Mouse (Mus musculus) MEL-GATA-1-ER (cell line): ENCODE data around the gene Tenm2.

Source experiments
- DNase-seq: peaks from one replicate; pipeline ENCODE4 v3.0.0-alpha.2; 2012; ENCODE audit warnings: low read depth; ENCODE audit errors: extremely low read depth

Gene Tenm2

GRCm38 (mm10) chr11:36059325-36059843 lies 1176.4 kb downstream of the Tenm2 start:
- DNase-seq = no peak

GRCm38 (mm10) chr11:36056525-36056924 lies 1179.2 kb downstream of the Tenm2 start:
- DNase-seq = no peak

DNA sequence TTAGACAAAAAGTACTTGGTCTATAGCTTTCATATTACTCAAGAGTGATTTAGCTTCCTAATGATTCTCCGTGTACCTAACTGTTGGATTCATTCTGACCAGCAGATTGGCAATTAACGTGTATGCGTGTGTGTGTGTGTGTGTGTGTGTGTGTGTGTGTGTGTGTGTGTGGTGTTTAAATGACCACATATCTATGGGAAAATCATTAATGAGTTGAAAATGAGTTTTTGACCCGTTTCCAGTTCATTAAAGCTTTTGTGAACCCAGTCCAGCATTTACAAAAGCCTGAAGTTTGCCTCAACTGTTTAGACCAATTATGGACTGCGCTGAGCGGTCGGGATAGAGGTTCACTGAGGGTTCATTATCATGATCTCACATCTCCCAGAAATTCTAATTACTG lies 1181.4 kb downstream of the Tenm2 start:
- no peak for DNase-seq

- DNase-seq = no peak
Observed at GRCm38 (mm10) chr11:36053457-36053856, 1182.3 kb downstream of the Tenm2 start.

DNA sequence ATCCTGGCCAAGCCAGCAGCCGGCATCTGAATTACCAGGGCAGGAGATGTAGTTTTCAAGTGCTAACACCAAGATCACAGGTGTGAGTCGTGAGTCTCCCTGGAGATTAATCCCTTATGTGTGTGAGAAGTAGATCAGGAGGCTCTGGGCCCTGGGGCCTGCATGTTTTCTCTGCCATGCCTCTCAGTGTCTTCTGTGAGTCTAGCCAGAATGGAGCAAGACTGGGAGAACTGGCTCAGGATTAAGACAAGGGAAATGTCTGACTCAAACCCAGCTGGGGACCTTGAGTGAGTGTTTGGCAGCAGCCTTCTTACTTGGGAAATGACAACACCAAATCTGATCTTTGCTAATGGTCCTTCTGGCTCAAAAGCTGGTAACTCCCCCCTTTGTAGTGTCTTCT lies 1183.2 kb downstream of the Tenm2 start:
- DNase-seq = no peak

- no peak for DNase-seq
Observed at GRCm38 (mm10) chr11:36052091-36052490, 1183.7 kb downstream of the Tenm2 start.

GRCm38 (mm10) chr11:36049547-36049946 lies 1186.2 kb downstream of the Tenm2 start:
- DNase-seq = no peak

DNA sequence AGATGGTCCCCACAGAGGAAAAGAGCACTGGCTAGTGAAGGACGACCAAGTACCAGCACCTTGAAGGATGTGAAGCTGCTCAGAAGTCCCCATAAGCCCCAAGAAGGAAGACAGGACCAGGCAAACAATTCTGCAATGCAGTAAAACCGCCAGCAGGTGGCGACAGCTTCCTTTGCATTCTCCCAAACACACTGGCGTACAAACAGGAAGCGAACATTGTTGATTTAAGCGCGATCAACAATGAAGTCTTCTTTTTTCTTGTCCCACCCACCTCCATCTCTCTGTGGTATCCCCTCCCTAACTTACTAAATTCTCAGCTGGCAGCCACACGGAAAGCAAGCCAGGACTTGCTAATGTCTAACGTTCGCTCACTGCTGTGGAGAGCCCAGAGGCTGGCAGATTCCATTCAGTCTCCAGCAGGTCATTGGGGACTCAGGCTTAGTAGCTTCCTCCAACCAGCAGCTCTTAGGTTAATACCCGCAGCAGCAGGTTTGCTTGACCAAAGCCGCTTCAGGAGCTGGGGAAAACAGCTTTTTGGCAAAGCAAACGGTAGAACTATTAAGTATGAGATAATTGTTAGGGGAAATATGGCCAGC lies 1190.0 kb downstream of the Tenm2 start:
- no peak for DNase-seq

DNA sequence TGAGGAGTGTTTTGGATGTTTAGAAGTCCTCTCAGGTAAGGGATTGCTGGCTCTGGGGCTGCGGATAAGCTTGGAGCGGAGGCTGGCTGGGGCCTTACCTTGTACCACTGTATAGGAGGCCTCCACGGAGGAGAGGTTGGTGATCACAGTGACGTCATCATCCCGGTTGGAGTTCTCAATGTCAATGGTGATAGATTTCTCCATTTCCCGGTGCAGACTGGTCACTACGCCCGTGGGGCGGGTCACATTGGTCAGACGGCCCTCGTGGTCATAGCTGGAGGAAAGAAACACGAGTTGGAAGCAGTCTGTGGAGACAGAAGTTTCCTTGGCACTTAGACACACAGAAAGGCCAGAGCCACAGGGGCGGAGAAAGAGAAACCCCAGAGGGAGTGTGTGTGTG lies 1194.4 kb downstream of the Tenm2 start:
- no peak for DNase-seq

DNA sequence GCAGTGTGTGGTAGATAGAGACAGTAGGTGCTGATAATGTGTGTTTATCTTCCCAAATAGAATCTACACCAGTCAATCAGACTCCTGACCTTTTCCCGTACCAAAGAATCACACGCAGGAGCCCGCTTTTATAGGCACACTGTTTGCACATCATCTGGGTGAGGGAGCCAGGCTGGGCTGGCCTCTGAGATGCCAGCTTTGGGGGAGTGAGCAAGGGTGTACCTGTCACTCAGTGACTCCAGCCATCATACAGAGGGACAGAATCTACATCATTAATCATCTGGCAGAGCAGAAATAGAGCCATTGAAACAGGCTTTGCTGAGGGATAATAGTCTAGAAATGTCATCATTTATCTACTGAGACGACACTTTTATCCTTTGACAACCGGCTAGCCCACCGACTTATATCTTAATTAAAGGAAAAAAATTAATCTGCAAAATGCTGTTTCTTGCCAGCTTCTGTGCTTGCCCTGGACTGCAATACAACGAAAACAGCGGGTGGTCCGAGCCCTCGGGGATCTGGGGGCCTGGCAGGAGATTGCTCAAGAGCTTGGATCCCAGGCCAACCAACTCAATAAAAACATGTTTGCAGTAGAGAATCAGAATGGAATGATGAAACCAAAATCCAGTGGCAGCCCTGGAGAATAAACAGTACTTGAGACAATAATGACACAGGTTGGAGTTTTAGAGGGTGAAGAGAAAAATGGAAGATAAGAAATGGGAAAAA lies 1195.1 kb downstream of the Tenm2 start:
- DNase-seq = no peak

GRCm38 (mm10) chr11:36039825-36040224 lies 1195.9 kb downstream of the Tenm2 start:
- DNase-seq = no peak

DNA sequence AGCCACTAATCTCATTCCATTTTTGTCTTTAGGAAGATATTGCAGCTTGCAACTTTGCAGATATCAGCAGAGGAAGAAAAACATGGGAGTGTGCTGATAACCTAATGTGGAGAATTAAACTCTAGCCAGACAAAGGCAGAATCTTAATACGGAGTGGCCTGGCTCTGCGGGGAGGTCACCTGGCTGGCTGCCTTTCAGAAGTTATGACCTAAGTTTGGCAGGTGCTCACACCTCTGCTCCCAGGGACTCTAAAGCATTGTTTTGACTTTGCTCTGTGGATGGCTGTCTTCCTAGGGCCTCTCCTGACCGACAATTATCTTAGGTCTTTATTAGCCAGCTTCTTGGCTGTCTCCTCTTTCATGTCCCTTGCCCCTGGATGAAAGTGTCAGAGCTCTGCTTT lies 1197.4 kb downstream of the Tenm2 start:
- no peak for DNase-seq

- no peak for DNase-seq
Observed at GRCm38 (mm10) chr11:36037311-36037710, 1198.5 kb downstream of the Tenm2 start.

GRCm38 (mm10) chr11:36036061-36036695 lies 1199.6 kb downstream of the Tenm2 start:
- DNase-seq = no peak

- DNase-seq = no peak
Observed at GRCm38 (mm10) chr11:36031751-36032150, 1204.0 kb downstream of the Tenm2 start.

GRCm38 (mm10) chr11:36020009-36020408 lies 1215.8 kb downstream of the Tenm2 start:
- DNase-seq = no peak

- DNase-seq = no peak
Observed at GRCm38 (mm10) chr11:36013179-36013578, 1222.6 kb downstream of the Tenm2 start.

DNA sequence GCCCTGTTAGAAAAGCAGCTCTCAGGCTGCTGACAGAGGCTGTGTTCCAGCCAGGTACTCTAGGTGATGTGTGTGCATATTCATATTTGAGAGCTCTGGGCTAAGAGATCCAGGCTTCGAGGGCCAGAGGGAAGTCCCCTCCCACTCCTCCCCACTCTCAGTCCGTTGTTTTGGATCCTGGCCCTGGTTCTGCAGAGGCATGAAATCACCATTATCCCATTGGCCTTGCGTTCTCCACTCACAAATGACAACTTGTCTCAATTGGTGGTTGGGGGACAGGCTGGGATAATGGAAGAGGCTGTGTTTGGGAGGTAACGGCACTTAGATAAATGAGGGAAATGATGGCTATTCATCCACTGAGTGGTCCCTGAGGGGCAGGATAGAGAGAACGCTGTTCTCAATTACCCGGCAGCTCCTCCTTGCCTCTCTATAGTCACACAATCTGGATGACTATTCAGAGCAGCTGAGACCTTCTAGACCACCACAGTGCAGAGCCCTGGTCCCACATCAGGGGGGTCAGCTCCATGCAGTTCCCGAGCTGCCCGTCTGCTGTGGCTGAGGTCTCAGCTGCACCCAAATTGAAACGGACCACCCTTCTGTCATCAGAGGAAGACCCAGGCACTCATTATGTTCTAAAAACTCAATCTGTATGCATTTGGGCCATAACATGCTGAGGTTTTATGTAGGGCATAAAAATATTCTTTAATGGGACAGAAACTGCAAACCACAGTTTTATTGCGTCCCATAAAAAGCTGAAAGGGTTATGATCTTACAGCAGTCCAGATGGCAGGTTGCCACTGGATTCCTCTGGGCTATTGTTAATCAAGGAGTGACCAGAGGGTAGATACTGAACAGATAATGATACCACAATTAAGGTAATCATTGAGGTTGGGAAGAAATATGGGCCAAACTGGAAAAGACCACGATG lies 1226.2 kb downstream of the Tenm2 start:
- DNase-seq = no peak

DNA sequence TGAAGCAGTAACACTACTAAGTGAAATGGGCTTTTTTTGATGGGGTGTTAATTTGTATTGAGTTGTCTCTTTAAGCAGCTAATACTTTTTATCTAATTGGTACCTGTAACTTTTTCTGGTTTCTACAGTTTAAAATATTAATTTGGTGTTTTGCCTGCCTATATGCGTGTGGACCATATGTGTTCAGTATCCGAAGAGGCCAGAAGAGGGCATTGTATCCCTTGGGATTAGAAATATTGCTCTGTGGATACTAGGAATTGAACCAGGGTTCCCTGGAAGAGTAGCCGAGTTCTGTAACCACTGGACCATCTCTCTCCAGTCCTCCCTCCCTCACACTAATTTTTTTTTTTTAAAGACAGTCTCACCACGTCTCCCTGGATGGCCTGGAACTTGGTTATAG lies 1232.9 kb downstream of the Tenm2 start:
- no peak for DNase-seq

DNA sequence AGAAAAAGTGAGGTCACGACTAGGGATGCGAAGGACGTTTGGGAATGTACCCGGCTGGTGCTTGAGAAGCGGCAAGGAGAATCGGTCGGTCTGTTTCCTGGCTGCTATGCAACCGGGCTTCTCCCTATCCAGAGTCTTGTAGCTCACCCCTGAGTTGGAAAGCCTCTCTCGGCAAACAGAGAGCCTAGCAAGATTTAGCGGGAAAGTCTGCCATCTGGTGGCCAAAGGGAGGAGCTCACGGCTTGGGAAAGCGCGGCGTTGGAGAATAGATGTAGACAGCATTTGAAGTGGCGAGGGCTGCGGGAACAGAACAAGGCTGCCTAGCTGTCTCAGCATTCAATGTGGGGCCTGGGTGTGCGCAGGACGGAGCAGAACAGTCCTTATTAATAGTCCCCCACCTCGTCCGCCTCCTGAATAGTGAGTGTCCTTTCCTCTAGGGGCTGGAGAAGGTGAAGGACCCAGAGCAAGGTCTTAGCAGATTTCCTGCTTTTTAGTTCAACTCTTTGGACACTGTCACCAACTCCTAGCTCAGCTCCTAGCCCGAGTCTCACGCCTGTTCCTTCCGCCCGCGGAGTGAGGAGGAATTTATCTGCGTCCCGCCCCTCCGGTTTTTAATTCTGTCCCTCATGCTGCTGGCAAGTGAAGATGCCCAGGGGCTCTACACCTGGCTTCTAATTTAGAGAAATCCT lies 1234.3 kb downstream of the Tenm2 start:
- no peak for DNase-seq
